Mouse (Mus musculus) layer of hippocampus, adult 8-10 months (tissue): Measurements from ENCODE around the gene BC035947. TPM values are rescaled to one million over a fixed set of nuclear protein-coding genes. Genes with fewer than 3 reads are reported as not detected.
A peak's percentile ranks its signal among the peaks of the same experiment; 100 is the strongest.
"Not testable (repeated sequence)": the region's sequence is repeated elsewhere in the genome, so short reads cannot be mapped to it uniquely, and the experiment has no call there.

Source experiments
- DNase-seq, 2 experiments: peaks; one replicate each; pipeline ENCODE4 v3.0.0; 2022; ENCODE audit warnings: low spot score in 2 of 2
- total RNA-seq, 4 experiments: library from RNA; stranded (reverse); gene quantifications; 2 replicates each; pipeline ENCODE4 v1.2.4; 2022

The BC035947 gene
- total RNA-seq = 1 to 10 TPM; 1.0 to 1.5 (median 1.3) TPM

DNA sequence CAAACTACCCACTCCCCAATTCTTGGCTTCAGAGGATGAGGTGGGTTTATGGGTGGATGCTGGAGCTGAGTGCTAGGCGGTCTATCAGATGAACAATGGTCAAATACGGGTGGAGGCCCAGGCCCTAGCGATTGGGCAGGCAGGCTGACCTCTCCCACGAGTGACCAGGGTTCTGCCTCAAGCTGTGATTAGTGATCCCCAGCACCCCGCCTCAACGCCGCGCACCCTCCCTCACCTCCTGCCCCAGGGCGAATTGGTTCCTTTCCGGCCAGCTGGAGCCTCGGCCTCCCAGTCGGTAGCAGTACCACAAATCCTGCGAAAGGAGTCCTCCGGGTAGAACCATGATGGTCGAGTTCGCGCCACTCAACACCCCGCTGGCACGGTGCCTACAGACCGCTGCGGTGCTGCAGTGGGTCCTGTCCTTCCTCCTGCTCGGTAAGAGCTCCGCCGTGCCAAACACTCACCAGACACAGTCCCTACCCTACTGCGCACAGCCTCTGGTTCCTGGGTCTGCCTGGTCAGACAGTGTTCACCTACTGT is at the start of gene BC035947:
Gene BC035947 (minus strand): TSS at position 538 of the 540 bp plus-strand sequence.
- DNase-seq = no peak

DNA sequence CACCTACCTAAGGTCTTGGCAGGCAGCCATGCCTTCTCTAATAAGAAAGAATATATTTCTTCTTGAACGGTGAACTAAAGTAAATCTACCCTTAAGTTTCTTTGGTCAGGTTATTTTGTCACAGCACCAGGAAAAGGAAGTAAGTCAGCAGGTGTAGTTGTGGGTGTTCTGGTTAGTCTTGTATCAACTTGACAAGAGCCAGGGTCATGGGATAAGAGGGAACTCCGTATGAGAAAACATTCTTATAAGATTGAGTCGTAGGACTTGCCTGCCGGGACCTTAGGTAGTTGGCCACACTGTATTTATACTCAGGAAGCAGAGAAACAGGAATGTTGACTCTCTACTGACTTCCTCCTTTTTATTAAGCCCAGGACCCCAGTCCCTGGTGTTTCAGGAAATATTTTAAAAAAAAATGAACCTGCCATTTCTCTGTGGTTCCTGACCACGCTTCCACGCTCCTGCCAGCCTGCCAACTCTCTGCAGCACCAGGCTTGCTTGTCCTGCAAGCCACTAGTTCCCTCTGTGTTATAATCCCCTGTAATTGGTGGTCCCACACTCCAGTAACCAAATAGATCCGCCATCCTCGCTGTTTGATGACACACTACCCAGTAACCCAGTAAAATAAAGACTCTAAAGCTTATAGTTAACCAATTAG is 42.2 kb upstream of the BC035947 start:
- no peak for DNase-seq

- DNase-seq = no peak
Measured at GRCm38 (mm10) chr1:78548961-78549360, 37.0 kb upstream of the BC035947 start.

GRCm38 (mm10) chr1:78546258-78546657 is 34.3 kb upstream of the BC035947 start:
- DNase-seq = no peak

- not testable (repeated sequence) for DNase-seq
Measured at GRCm38 (mm10) chr1:78543631-78544030, 31.7 kb upstream of the BC035947 start.

DNA sequence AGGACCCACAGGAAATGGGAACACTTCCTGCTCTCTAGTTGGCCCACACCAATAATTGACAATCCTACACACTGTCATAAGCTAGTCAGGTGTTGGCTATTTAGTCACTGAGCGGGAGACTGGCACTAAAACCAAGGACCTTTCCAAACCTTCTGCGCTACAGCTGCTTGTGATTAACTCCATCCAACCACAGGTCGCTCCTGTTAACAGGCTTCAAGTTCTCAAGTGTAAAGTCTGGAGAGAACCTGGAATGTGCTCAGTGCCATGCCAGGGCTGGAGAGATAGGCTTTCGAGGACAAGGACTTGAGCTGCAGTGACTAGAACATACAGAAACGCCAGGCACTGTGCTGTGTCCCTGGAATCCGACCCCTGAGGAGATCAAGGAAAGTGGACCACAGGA is 27.2 kb upstream of the BC035947 start:
- DNase-seq = no peak

DNA sequence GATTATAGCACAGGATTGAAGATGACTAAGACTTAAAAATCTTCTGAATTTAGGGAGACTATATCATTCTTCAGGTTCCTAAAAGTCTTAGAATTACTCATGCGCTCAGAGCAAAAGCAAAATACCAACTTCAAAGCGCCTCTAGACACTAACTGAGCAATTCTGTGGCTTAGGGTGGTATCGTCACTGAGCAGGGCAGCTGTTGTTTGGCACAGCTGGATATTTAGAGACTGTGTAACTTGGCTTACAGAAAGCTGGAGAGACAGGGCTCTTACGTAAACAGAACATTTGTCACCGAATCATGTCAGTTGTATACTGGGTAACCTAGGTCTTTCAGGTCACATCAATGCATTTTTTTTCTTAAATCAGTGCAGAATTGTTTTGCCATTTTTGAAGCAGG is 26.4 kb upstream of the BC035947 start:
- DNase-seq = no peak

DNA sequence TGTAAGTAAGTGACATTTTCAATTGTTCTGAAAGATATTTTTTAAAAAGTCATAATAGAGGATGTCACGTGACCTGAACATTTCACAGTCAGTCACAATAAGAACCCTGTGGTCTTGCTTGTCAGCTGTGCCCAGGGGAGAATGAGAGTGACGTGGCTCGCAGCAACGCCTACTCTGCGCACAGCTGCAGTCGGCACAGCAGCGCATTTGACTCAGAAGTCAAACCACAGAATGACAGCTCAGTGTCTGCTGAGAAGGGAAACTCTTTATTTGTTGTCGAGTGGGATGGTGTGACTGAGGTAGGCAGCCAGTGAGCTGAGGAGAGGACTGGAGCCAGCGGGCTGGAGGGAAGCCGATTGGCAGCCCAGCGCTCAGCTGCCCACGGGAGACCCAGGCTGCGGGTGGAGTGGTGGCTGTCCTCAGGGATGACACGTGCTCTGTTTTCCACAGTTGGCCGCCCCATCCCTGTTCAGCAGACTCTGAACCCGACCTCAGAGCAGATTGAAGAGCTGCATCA is 25.6 kb upstream of the BC035947 start:
- peak; percentile 81 to 88 for DNase-seq

DNA sequence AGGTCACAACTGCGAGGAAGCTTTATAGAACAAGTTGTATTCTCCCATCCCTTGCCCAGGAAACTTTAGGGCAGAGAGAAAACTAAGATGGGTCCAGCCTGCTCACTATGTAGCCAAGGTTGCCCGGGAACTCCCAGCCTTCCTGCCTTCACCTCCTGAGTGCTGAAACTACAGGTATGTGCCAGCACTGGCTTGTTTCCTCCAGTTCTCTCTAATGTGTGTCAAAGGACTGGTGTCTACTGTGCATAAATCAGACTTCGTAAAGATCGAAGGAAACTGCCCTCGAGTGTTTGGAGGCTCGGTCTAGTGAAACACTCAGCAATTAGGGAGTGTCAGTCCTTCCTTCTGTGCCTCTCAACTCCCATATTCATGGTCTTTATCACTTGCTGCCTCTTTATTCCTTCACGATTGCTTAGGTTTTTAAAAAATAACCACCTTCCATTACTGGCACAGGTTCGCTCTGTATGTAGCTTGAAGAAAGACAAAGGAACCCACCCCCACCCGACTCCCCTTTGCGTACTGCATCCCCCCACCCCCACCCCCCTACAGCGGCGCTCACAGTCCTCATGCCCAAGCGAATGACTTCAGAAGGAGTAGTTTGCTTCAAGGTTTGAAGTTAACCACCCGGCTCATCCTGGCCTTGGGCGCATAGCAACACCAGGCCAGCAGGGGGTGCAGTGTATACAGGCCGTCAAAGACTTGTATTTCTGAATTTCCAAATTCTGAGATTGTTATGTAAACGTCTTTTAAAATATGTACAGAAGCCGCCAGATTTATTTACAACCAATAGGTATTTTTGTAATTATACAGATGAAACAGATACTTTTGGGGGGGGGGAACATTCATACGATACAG is 24.6 kb upstream of the BC035947 start:
- DNase-seq = peak; percentile 65 to 86

- no peak for DNase-seq
Measured at GRCm38 (mm10) chr1:78534428-78535150, 22.6 kb upstream of the BC035947 start.

DNA sequence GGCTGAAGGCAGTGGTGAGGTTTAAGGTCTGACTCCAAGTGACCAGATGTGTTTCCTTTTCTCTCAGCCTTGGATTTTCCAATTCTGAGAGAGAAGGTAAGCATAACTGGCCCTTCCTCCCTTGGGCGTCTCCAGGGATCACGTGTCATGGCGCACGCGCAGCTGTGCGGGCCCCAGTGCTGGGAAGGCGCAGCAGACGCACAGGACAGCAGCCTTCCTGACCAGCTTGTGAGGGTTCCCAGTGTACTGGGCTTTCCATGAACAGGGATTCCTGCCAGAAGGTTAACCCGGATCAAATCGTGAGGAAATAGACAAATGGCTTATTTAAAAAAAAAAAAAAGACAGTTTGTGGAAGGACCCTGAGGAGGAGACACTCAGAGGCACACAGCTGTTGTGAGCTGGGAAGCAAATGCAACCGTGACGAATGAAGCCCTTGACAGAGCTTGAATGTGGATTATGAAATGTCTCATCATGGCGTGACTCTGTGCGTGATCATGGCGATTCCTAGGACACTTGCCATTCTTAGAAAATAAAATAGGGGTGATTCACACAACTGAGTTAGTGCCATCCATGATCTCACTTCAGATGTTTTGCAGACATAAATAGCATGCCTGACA is 20.3 kb upstream of the BC035947 start:
- no peak for DNase-seq

GRCm38 (mm10) chr1:78530500-78531215 is 18.7 kb upstream of the BC035947 start:
- DNase-seq = peak in 1 of 2 experiments; percentile 36

DNA sequence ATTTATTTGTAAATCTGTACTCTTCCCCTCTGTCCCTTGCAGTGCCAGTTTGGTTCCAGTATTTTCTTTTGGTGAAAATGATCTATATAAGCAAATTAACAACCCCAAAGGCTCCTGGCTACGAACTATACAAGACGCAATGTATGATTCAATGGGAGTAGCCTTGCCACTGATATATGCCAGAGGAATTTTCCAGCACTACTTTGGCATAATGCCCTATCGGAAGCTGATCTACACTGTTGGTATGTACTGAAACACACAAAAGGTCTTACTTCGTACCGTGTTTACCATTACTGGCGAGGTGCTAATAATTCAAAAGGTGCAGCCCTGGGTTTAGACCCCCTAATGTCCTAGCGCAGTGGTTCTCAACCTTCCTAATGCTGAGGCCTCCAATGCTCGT is 17.1 kb upstream of the BC035947 start:
- DNase-seq = no peak

GRCm38 (mm10) chr1:78528356-78528755 is 16.4 kb upstream of the BC035947 start:
- no peak for DNase-seq

GRCm38 (mm10) chr1:78525189-78525886 is 13.4 kb upstream of the BC035947 start:
- DNase-seq = peak in 1 of 2 experiments; percentile 81

DNA sequence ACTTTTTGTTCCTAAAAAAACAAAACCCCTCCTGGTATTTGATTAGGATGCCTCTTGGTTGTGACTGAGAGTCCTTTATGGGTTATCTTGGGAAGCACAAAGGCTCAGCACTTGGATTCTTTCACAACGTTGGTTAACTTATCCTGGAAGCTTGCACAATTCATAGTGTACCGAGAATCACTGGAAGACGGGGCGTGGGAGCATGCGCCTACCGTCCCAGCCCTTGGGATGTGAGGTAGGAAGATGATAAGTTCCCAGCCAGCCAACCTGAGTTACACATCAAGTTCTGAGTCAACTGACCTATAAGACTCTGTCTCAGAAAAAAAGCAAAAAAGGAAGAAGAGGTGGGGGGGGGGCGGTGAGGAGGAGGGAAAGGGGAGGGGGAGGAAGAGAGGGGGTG is 6.9 kb upstream of the BC035947 start:
- no peak for DNase-seq

DNA sequence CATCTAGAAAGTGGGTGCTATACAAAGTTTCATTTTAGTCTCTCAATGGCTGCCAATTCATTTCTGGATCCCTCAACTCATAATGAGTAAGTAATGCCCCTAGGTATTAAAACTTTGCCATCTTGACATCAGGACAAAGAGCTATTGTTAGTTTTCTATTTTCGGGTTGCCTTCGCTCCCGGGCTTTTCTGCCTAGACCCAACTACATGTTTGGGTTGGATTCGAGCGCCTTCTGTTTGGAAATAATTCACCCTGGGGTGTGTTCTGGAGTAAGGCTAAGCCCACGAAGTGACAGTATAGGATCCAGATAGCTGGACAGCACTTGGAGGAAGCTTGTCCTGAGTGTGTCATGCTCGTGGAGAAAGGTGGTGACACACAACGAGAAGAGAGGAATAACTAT is 798 bp upstream of the BC035947 start:
- DNase-seq = no peak

GRCm38 (mm10) chr1:78510862-78511261 is 1.1 kb downstream of the BC035947 start, which contains the start of gene Mogat1:
Mogat1 (plus strand) TSS chr1:78510991.
- DNase-seq = no peak

GRCm38 (mm10) chr1:78507137-78507536 is 4.8 kb downstream of the BC035947 start:
- no peak for DNase-seq

GRCm38 (mm10) chr1:78502527-78502926 is 9.4 kb downstream of the BC035947 start:
- no peak for DNase-seq
